29 mouse cellular contexts compared by ENCODE assay signal in the genomic region with DNA sequence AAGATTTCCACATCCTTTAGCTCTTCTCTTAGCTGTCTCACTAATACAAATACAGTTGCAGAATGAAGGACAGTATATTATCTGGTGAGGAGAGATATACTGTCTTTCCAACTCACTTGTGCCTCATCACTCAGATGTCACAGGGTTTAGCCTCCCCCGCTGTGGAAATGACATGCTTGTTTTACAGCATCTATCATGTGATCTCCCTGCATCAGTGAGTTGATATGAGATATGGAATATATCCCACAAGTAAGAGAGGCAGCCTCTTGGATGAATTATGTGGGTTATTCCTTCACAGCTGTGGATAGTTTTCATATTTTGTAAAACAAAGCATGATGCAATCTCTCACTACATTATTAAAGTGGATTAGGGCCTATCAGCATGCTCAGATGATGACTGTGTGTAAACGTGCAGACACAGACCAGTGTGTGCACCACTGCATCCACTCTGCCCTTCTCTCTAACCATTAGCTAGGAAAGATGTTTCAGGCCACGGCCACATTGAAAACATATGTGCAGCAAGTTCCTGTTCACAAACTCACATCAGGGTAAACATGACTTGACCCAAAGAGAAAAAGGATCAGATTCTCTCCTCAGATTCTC.
A peak's percentile ranks its signal among the peaks of the same experiment; 100 is the strongest.
DNase-seq lines count a peak whose midpoint lies in the region; ATAC-seq and TF ChIP-seq lines count a peak whose summit lies in the region.
"Had no signal": no experiment of that assay in that cellular context is flagged by ENCODE, and none has a peak within 500 bp of the region (broad histone marks: within the 10 kb centered on the region; RNA-seq: fewer than 3 reads in every experiment).

No protein-coding gene starts in this region.

- H3K27me3 ChIP-seq in midbrain, embryonic 11.5 days (ENCODE audit: control insufficient read depth, insufficient read depth, low read length), result no peaks in the 10 kb centered on the region
- H3K27me3 ChIP-seq in midbrain, embryonic 16.5 days (ENCODE audit: control insufficient read depth, insufficient read depth, low read depth, low read length), result no peaks in the 10 kb centered on the region
- H3K27me3 ChIP-seq in embryonic facial prominence, embryonic 10.5 days (replicated peaks; ENCODE audit: low read depth, poor library complexity, severe bottlenecking), result peaks cover 37% of the 10 kb centered on the region
- H3K27me3 ChIP-seq in lung, postnatal 0 days (replicated peaks; ENCODE audit: insufficient read depth, low read length), result no peaks in the 10 kb centered on the region
- H3K27me3 ChIP-seq: embryonic facial prominence, embryonic 15.5 days; forebrain, embryonic 15.5 days; heart, embryonic 12.5 days; kidney, embryonic 15.5 days; limb, embryonic 15.5 days; liver, embryonic 13.5 days had no signal

- no peaks in the 10 kb centered on the region for H3K9me3 ChIP-seq in midbrain, embryonic 11.5 days (ENCODE audit: control insufficient read depth, low read length)
- H3K9me3 ChIP-seq in midbrain, embryonic 16.5 days (replicated peaks; ENCODE audit: control insufficient read depth, low read length, poor library complexity, severe bottlenecking), result no peaks in the 10 kb centered on the region
- H3K9me3 ChIP-seq in embryonic facial prominence, embryonic 10.5 days, result no peaks in the 10 kb centered on the region
- no peaks in the 10 kb centered on the region for H3K9me3 ChIP-seq in lung, postnatal 0 days (ENCODE audit: low read length)
- H3K9me3 ChIP-seq: embryonic facial prominence, embryonic 15.5 days; forebrain, embryonic 15.5 days; heart, embryonic 12.5 days; kidney, embryonic 15.5 days; limb, embryonic 15.5 days; liver, embryonic 13.5 days; midbrain, embryonic 10.5 days had no signal

- no peaks in the 10 kb centered on the region for H3K4me1 ChIP-seq in midbrain, embryonic 11.5 days (ENCODE audit: control insufficient read depth, insufficient read depth, low read length)
- no peaks in the 10 kb centered on the region for H3K4me1 ChIP-seq in midbrain, embryonic 16.5 days (ENCODE audit: control insufficient read depth, insufficient read depth, low read length)
- peaks cover 46% of the 10 kb centered on the region for H3K4me1 ChIP-seq in embryonic facial prominence, embryonic 10.5 days
- peaks cover 15% of the 10 kb centered on the region for H3K4me1 ChIP-seq in embryonic fibroblast, embryonic 13.5 days (ENCODE audit: control insufficient read depth, insufficient read depth, low read length)
- no peaks in the 10 kb centered on the region for H3K4me1 ChIP-seq in lung, postnatal 0 days (ENCODE audit: insufficient read depth, low read depth, low read length)
- H3K4me1 ChIP-seq: forebrain, embryonic 15.5 days; liver, embryonic 13.5 days had no signal

- 81% methylated on average over 3 of the region's 3 CpGs for WGBS in midbrain, embryonic 11.5 days
- 69% methylated on average over 3 of the region's 3 CpGs for WGBS in midbrain, embryonic 16.5 days
- 46% methylated on average over 3 of the region's 3 CpGs for WGBS in embryonic facial prominence, embryonic 10.5 days
- WGBS in lung, postnatal 0 days, result 57% methylated on average over 3 of the region's 3 CpGs

- DNase-seq in midbrain, embryonic 11.5 days (ENCODE audit: low spot score, missing footprints), result peak; percentile 37
- no peak for DNase-seq in embryonic facial prominence, embryonic 10.5 days (ENCODE audit: low spot score)
- no peak for DNase-seq in lung, postnatal 0 days (ENCODE audit: low spot score)
- no peak for DNase-seq in layer of hippocampus, adult 2 months (ENCODE audit: low spot score in 2 of 2)
- DNase-seq: adrenal gland, postnatal 14 days; cerebellum, adult 11 months; cerebellum, adult 9-10 months; cerebellum, postnatal 36 days; gastrocnemius, adult 2 months; gastrocnemius, postnatal 36 days; heart, adult 2 months; heart, postnatal 4 days; kidney, adult 11 months; kidney, postnatal 25 days; left cerebral cortex, postnatal 4 days; liver, embryonic 13.5 days; lung, adult 18-20 months; lung, postnatal 10 days; right cerebral cortex, postnatal 14 days had no signal

- H3K9ac ChIP-seq in midbrain, embryonic 11.5 days (ENCODE audit: low read length), result no peak overlapping the region
- H3K9ac ChIP-seq in midbrain, embryonic 16.5 days (ENCODE audit: low read depth, low read length), result no peak overlapping the region
- H3K9ac ChIP-seq in lung, postnatal 0 days (replicated peaks; ENCODE audit: low read depth), result no peak overlapping the region
- H3K9ac ChIP-seq: embryonic facial prominence, embryonic 15.5 days; forebrain, embryonic 15.5 days; heart, embryonic 12.5 days; hindbrain, embryonic 14.5 days; kidney, embryonic 15.5 days; limb, embryonic 15.5 days; liver, embryonic 13.5 days had no signal

- no peak for TF ChIP-seq CTCF in embryonic fibroblast, embryonic 13.5 days (IDR thresholded peaks at IDR 0.05; ENCODE audit: borderline replicate concordance, insufficient read depth, low read length)
- TF ChIP-seq CTCF in lung, postnatal 0 days (IDR thresholded peaks at IDR 0.05), result no peak
- TF ChIP-seq CTCF in layer of hippocampus, adult 2 months (conservative IDR thresholded peaks at IDR 0.05), result no peak

- ATAC-seq in midbrain, embryonic 11.5 days (ENCODE audit: low FRiP score), result no peak
- no peak for ATAC-seq in midbrain, embryonic 16.5 days
- no peak for ATAC-seq in lung, postnatal 0 days
- ATAC-seq: forebrain, embryonic 15.5 days; inflammation-experienced regulatory T-cells, adult 6 months had no signal

- no peak for TF ChIP-seq EP300 in lung, postnatal 0 days (IDR thresholded peaks at IDR 0.05)

- no peak for TF ChIP-seq POLR2A in embryonic fibroblast, embryonic 13.5 days (IDR thresholded peaks at IDR 0.05; ENCODE audit: low read depth, low read length)

- H3K4me2 ChIP-seq in midbrain, embryonic 11.5 days, result no peak overlapping the region
- H3K4me2 ChIP-seq in midbrain, embryonic 16.5 days (ENCODE audit: low read length), result no peak overlapping the region
- H3K4me2 ChIP-seq in lung, postnatal 0 days (replicated peaks; ENCODE audit: low read depth, low read length), result no peak overlapping the region
- H3K4me2 ChIP-seq: embryonic facial prominence, embryonic 15.5 days; forebrain, embryonic 15.5 days; heart, embryonic 12.5 days; hindbrain, embryonic 14.5 days; kidney, embryonic 15.5 days; limb, embryonic 15.5 days; liver, embryonic 13.5 days had no signal

- no peaks in the 10 kb centered on the region for H3K36me3 ChIP-seq in midbrain, embryonic 11.5 days (ENCODE audit: control insufficient read depth, insufficient read depth, low read length)
- no peaks in the 10 kb centered on the region for H3K36me3 ChIP-seq in midbrain, embryonic 16.5 days (ENCODE audit: control insufficient read depth, insufficient read depth, low read length)
- no peaks in the 10 kb centered on the region for H3K36me3 ChIP-seq in embryonic facial prominence, embryonic 10.5 days (replicated peaks)
- no peaks in the 10 kb centered on the region for H3K36me3 ChIP-seq in lung, postnatal 0 days (ENCODE audit: insufficient read depth, low read length)
- H3K36me3 ChIP-seq: embryonic facial prominence, embryonic 15.5 days; forebrain, embryonic 15.5 days; heart, embryonic 12.5 days; kidney, embryonic 15.5 days; limb, embryonic 15.5 days; liver, embryonic 13.5 days; midbrain, embryonic 10.5 days had no signal

- H3K27ac ChIP-seq in midbrain, embryonic 11.5 days (ENCODE audit: low read depth, low read length), result no peak overlapping the region
- no peak overlapping the region for H3K27ac ChIP-seq in midbrain, embryonic 16.5 days (ENCODE audit: low read length)
- peak overlapping the region; percentile 65; the same call in 1 of the 2 replicates for H3K27ac ChIP-seq in embryonic facial prominence, embryonic 10.5 days (replicated peaks)
- peak overlapping the region; percentile 72 for H3K27ac ChIP-seq in embryonic fibroblast, embryonic 13.5 days (ENCODE audit: insufficient read depth, low read length)
- no peak overlapping the region for H3K27ac ChIP-seq in lung, postnatal 0 days (ENCODE audit: low read length)
- no peak overlapping the region for H3K27ac ChIP-seq in layer of hippocampus, adult 2 months
- H3K27ac ChIP-seq: embryonic facial prominence, embryonic 15.5 days; forebrain, embryonic 15.5 days; gastrocnemius, adult 2 months; heart, adult 2 months; hindbrain, embryonic 14.5 days; kidney, embryonic 15.5 days; limb, embryonic 15.5 days; liver, embryonic 13.5 days; midbrain, embryonic 10.5 days had no signal

- no peak overlapping the region for H3K4me3 ChIP-seq in midbrain, embryonic 11.5 days (ENCODE audit: low read depth, low read length)
- no peak overlapping the region for H3K4me3 ChIP-seq in midbrain, embryonic 16.5 days (ENCODE audit: low read depth, low read length)
- no peak overlapping the region for H3K4me3 ChIP-seq in embryonic facial prominence, embryonic 10.5 days
- H3K4me3 ChIP-seq in embryonic fibroblast, embryonic 13.5 days (ENCODE audit: insufficient read depth, low read length), result no peak overlapping the region
- H3K4me3 ChIP-seq in lung, postnatal 0 days (ENCODE audit: low read depth, low read length), result no peak overlapping the region
- H3K4me3 ChIP-seq in layer of hippocampus, adult 2 months, result no peak overlapping the region
- H3K4me3 ChIP-seq: embryonic facial prominence, embryonic 15.5 days; forebrain, embryonic 15.5 days; gastrocnemius, adult 2 months; heart, adult 2 months; heart, embryonic 12.5 days; kidney, embryonic 15.5 days; limb, embryonic 15.5 days; liver, embryonic 13.5 days; midbrain, embryonic 10.5 days had no signal

Comparison
In these comparisons a context has a peak if more than half of its experiments do, and no peak if none do; other contexts are left out.
1. H3K27ac ChIP-seq: peak in embryonic facial prominence, embryonic 10.5 days (single experiment) and embryonic fibroblast, embryonic 13.5 days (single experiment); none in midbrain, embryonic 11.5 days (single experiment), midbrain, embryonic 16.5 days (single experiment), lung, postnatal 0 days (single experiment) and layer of hippocampus, adult 2 months (single experiment).